Mouse (Mus musculus) heart, embryonic 14.5 days (tissue): ENCODE measurements around the gene Ascc2. TPM values are rescaled to one million over a fixed set of nuclear protein-coding genes. Genes with fewer than 3 reads are reported as not detected.

Source experiments
- ATAC-seq: fragments of 200-750 bp; cut with Nextera tagmentation; 2 replicates; pipeline ENCODE4 v1.8.0; 2017; ENCODE audit warnings: low read depth, moderate TSS enrichment; ENCODE audit not compliant: insufficient number of reproducible peaks, insufficient read depth, low FRiP score
- H3K27ac ChIP-seq, 2 experiments: fragments of 200-500 bp in 1 of 2; fragments of 300-500 bp in 1 of 2; sonication (generic) in 1 of 2; replicated peaks in 1 of 2; 2 replicates each; pipeline ENCODE4 v1.5.1; 2012 to 2014; ENCODE audit warnings: low read depth in 2 of 2, low read length in 2 of 2, control low read depth in 1 of 2, mild to moderate bottlenecking in 1 of 2, mixed read lengths in 1 of 2; ENCODE audit not compliant: control insufficient read depth in 1 of 2, insufficient read depth in 1 of 2
- H3K27me3 ChIP-seq: fragments of 300-500 bp; sonication (generic); 2 replicates; pipeline ENCODE4 v1.6.1; 2014; ENCODE audit warnings: mild to moderate bottlenecking, low read length, control low read depth; ENCODE audit not compliant: control insufficient read depth, insufficient read depth
- H3K36me3 ChIP-seq: fragments of 300-500 bp; sonication (generic); 2 replicates; pipeline ENCODE4 v1.6.1; 2014; ENCODE audit warnings: mild to moderate bottlenecking, control low read depth, low read length, mixed read lengths; ENCODE audit not compliant: control insufficient read depth, insufficient read depth
- H3K4me1 ChIP-seq, 2 experiments: fragments of 200-500 bp in 1 of 2; fragments of 300-500 bp in 1 of 2; sonication (generic) in 1 of 2; 2 replicates each; pipeline ENCODE4 v1.6.1; 2012 to 2014; ENCODE audit warnings: low read length in 2 of 2, control low read depth in 1 of 2, mixed read lengths in 1 of 2; ENCODE audit not compliant: control insufficient read depth in 2 of 2, insufficient read depth in 2 of 2
- H3K4me2 ChIP-seq: fragments of 300-500 bp; sonication (generic); 2 replicates; pipeline ENCODE4 v1.6.1; 2014; ENCODE audit warnings: mild to moderate bottlenecking, low read length
- H3K4me3 ChIP-seq, 2 experiments: fragments of 200-500 bp in 1 of 2; fragments of 300-500 bp in 1 of 2; sonication (generic) in 1 of 2; 2 replicates each; pipeline ENCODE4 v1.5.1; 2012 to 2014; ENCODE audit warnings: low read length in 2 of 2, mild to moderate bottlenecking in 2 of 2, control low read depth in 1 of 2, low read depth in 1 of 2, moderate library complexity in 1 of 2; ENCODE audit not compliant: control insufficient read depth in 1 of 2, insufficient read depth in 1 of 2
- H3K9ac ChIP-seq: fragments of 300-500 bp; sonication (generic); 2 replicates; pipeline ENCODE4 v1.6.1; 2014; ENCODE audit warnings: mild to moderate bottlenecking, low read length
- H3K9me3 ChIP-seq: fragments of 300-500 bp; sonication (generic); 2 replicates; pipeline ENCODE4 v1.6.1; 2016; ENCODE audit warnings: low read length, control low read depth; ENCODE audit not compliant: control insufficient read depth
- WGBS: fragments of 180-500 bp; shearing (Covaris S2); extraction: QIAGEN DNeasy Blood & Tissue Kit; methylation state at CpG from one replicate; pipeline ENCODE4 v1.1.7; 2014; 5-methylcytosine and 5-hydroxymethylcytosine counted together
- polyA plus RNA-seq: library from polyadenylated mRNA; unstranded; fragments of >200 nt; fragmentation: Nextera tagmentation; extraction: Ambion mirVana; gene quantifications from 2 replicates; pipeline ENCODE4 v1.2.1, GENCODE M21; 2014

The Ascc2 gene
- polyA plus RNA-seq, 1 experiment from 2014 or later, result 19.0 TPM

- ATAC-seq, result no peak
- no peaks in the 10 kb centered on the region for H3K27me3 ChIP-seq
- H3K9ac ChIP-seq, result peak overlapping the region; percentile 35; the same call in 1 of the 2 replicates
- H3K4me3 ChIP-seq, result peak overlapping the region; percentile 1 to 10; a peak in 1 of 4 replicates
- WGBS, result 29% methylated on average over 13 of the region's 13 CpGs
- H3K36me3 ChIP-seq, result no peaks in the 10 kb centered on the region
- peak overlapping the region; percentile 54 for H3K4me2 ChIP-seq
- H3K9me3 ChIP-seq, result no peaks in the 10 kb centered on the region
- H3K4me1 ChIP-seq, result peaks cover 11 to 15% of the 10 kb centered on the region in 2 experiments
- H3K27ac ChIP-seq, result peak overlapping the region; percentile 5 to 20; a peak in 3 of 4 replicates
Observed at GRCm38 (mm10) chr11:4620501-4621108, 16.9 kb upstream of the Ascc2 start.

DNA sequence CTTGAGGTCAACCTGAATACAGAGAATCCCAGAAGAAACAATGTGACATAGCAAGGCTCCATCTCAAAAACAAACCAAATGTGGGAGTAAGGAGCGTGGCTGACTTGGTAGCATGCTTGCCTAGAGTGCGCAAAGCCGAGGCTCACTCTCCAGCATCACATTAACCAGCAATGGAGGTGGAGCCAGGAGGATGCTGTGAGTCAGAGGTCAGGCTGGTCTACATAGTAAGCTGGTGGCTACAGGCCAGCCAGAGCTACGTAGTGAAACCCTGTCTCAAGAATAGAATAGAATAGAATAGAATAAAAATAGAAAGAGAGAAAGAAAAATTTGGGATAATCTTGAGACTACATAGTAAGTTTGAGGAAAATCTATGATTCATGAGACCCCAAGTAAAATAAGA is 15.7 kb upstream of the Ascc2 start:
- Histone ChIP-seq H3K4me3 (no peak overlapping the region), H3K27me3 (no peaks in the 10 kb centered on the region), H3K4me2 (no peak overlapping the region), H3K36me3 (no peaks in the 10 kb centered on the region), H3K27ac (no peak overlapping the region), H3K4me1 (peaks cover 11 to 15% of the 10 kb centered on the region in 2 experiments), H3K9me3 (no peaks in the 10 kb centered on the region), H3K9ac (no peak overlapping the region)
- ATAC-seq, result no peak
- WGBS, result 65% methylated on average over 4 of the region's 4 CpGs

DNA sequence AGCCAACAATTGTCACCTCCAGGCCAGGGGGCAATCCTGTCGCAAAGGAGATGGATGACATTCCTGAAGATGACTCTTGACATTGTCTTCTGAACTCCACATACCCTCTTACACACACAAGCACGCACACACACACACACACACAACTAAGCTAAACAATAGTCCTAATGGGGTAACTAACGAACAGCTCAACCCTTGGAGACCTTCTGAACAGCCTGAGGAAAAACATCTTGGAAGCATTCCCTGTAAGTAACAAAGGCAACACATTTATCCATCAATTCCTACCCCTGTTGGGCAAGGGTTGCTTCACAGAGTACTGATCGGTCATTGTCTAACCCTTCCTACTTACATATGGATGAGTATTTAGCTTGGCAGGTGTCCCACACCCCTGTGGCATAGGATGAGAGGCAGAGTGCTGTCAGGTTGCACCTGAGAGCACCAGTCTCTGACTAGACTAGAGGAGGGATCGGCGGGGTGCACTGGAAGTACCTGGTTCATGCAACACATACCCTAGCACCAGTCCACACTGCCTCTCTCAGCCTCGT is 15.0 kb upstream of the Ascc2 start:
- ATAC-seq, result no peak
- no peak overlapping the region for H3K4me3 ChIP-seq
- 77% methylated on average over 7 of the region's 7 CpGs for WGBS

GRCm38 (mm10) chr11:4622997-4623396 is 14.6 kb upstream of the Ascc2 start:
- no peak for ATAC-seq
- Histone ChIP-seq H3K4me2 (no peak overlapping the region), H3K27ac (no peak overlapping the region), H3K4me1 (peaks cover 11 to 15% of the 10 kb centered on the region in 2 experiments), H3K9ac (no peak overlapping the region), H3K36me3 (no peaks in the 10 kb centered on the region), H3K27me3 (no peaks in the 10 kb centered on the region), H3K4me3 (no peak overlapping the region), H3K9me3 (no peaks in the 10 kb centered on the region)
- 67% methylated on average over 5 of the region's 5 CpGs for WGBS

More for the DNA sequence above, 15.0 kb upstream of the Ascc2 start:
- Histone ChIP-seq H3K27ac (no peak overlapping the region), H3K4me2 (no peak overlapping the region), H3K9me3 (no peaks in the 10 kb centered on the region), H3K27me3 (no peaks in the 10 kb centered on the region), H3K36me3 (no peaks in the 10 kb centered on the region), H3K9ac (no peak overlapping the region), H3K4me1 (peaks cover 11 to 15% of the 10 kb centered on the region in 2 experiments)

DNA sequence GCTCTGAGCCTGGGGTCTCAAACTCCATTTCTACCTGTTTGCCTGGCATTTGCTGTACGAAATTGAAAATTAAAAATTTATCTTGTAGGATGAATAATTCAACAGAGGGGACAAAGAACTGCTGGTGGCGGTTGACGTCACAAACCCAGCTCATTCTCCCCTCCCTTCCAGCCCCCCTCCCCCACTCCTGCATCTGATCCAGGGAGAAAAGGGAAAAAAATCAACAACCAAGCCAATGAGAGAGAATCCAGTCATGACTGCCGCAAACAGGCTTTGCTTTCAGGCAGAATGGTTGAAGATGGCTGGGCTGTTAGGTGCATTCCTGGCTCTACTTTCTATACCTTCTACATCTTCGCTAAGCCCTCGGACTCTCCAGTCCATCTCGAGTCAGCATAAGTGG is 11.6 kb upstream of the Ascc2 start:
- H3K4me1 ChIP-seq, result peaks cover 10 to 16% of the 10 kb centered on the region in 2 experiments
- 77% methylated on average over 7 of the region's 7 CpGs for WGBS
- H3K9ac ChIP-seq, result no peak overlapping the region
- H3K9me3 ChIP-seq, result no peaks in the 10 kb centered on the region
- H3K27ac ChIP-seq, result no peak overlapping the region
- ATAC-seq, result no peak
- no peak overlapping the region for H3K4me2 ChIP-seq
- no peak overlapping the region for H3K4me3 ChIP-seq
- no peaks in the 10 kb centered on the region for H3K36me3 ChIP-seq
- no peaks in the 10 kb centered on the region for H3K27me3 ChIP-seq

- H3K4me3 ChIP-seq, result no peak overlapping the region
- whole genome bisulfite sequencing, result 89% methylated on average over 7 of the region's 7 CpGs
- peaks cover 10 to 20% of the 10 kb centered on the region in 2 experiments for H3K4me1 ChIP-seq
- H3K27ac ChIP-seq, result no peak overlapping the region
- H3K36me3 ChIP-seq, result no peaks in the 10 kb centered on the region
- no peaks in the 10 kb centered on the region for H3K9me3 ChIP-seq
- H3K27me3 ChIP-seq, result no peaks in the 10 kb centered on the region
- no peak for ATAC-seq
- no peak overlapping the region for H3K4me2 ChIP-seq
- no peak overlapping the region for H3K9ac ChIP-seq
Observed at GRCm38 (mm10) chr11:4627636-4628035, 9.9 kb upstream of the Ascc2 start.

DNA sequence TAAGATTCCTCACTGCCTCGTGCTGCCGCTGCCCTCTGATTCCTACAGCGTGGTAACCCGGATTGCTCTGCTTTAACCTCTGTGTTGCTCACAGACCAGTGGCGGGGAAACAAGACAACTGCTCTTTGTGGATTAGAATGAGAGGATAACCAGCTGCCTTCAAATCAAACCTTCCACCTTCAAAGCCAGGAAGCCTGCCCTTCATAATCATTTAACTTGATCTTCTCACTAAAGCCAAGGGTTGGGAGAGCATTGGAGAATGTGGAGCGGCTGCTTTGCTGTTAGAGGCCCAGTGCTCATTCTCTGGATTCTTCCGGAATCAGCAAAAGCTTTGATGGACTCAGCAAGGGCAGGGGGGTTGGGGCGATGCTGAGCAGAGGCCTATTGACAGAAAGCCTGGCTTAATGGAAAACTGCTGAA is 7.7 kb upstream of the Ascc2 start:
- Histone ChIP-seq H3K4me3 (no peak overlapping the region), H3K27ac (peak overlapping the region; percentile 73 to 85), H3K9ac (no peak overlapping the region), H3K27me3 (no peaks in the 10 kb centered on the region), H3K4me1 (peaks cover 10 to 20% of the 10 kb centered on the region in 2 experiments), H3K4me2 (peak overlapping the region; percentile 12; the same call in 1 of the 2 replicates), H3K9me3 (no peaks in the 10 kb centered on the region), H3K36me3 (no peaks in the 10 kb centered on the region)
- WGBS, result 6% methylated on average over 8 of the region's 8 CpGs
- no peak for ATAC-seq
